Mouse (Mus musculus): ENCODE results near the gene Ager.

Gene Ager

DNA sequence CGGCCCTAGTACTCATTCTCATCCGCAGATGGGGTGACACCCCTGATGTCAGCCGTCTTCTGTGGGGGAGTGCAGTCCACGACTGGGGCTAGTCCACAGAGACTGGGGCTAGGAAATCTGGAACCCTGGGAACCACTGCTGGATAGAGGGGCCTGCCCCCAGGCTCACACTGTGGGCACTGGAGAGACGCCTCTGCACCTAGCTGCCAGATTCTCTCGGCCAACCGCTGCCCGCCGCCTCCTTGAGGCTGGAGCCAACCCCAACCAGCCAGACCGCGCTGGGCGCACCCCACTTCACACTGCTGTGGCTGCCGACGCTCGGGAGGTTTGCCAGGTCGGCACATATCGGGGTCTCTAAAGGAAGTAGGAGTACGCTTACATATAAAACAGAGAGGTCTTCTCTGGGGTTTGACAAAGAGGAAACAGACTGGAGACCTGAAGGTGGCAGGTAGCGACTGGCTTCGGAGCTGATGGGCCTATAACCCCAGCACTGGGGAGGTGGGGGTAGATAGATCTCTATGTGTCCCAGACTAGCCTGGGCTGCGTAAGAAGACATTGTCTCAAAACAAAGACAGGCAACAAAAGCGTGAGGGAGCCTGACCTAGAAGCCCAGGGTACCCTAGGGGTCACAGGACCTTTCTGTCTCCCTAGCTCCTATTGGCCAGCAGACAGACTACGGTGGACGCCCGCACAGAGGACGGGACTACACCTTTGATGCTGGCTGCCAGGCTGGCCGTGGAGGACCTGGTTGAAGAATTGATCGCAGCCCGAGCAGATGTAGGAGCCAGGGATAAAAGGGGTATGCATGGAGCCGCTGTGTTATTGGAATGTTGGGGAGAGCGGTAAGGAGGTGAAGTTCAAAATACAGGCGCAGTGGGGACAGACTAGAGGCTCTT, 11.5 kb upstream of the Ager start:
- DNase-seq = no peak

DNA sequence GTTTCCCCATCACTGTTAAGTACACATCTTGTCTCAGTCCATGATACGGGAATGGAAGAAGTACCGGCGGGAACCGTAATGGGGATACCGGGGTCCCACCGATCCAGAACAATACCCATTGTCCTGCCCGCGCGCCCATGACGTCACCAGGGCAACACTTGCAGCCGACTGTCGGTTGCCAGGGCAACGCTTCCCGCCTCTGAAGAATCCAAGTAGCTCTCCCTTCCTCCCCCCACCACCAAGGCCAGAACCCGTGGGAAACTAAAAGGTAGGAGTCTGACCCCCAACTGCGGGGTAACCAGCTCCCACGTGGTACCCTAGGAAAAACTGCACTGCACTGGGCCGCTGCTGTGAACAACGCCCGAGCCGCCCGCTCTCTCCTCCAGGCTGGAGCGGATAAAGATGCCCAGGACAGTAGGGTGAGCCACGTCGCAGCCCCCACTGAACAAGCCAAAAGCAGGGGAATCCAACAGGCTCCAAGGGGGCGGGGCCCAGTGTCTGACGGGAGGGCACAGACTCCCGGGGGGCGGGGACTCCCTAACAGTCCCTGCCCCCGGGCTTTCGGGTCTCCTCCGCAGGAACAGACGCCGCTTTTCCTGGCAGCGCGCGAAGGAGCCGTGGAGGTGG, 10.8 kb upstream of the Ager start:
- peak; percentile 89 to 95 for DNase-seq

DNA sequence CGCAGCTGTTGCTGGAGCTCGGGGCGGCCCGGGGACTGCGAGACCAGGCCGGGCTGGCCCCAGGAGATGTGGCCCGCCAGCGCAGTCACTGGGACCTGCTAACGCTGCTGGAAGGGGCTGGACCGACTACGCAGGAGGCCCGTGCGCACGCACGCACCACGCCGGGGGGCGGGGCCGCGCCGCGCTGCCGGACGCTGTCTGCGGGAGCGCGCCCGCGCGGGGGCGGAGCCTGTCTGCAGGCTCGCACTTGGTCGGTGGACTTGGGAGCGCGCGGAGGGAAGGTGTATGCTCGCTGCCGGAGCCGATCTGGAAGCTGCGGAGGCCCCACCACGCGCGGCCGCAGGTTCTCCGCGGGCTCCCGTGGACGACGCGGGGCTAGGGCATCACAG, 10.2 kb upstream of the Ager start:
- DNase-seq = peak; percentile 97 to 99

DNA sequence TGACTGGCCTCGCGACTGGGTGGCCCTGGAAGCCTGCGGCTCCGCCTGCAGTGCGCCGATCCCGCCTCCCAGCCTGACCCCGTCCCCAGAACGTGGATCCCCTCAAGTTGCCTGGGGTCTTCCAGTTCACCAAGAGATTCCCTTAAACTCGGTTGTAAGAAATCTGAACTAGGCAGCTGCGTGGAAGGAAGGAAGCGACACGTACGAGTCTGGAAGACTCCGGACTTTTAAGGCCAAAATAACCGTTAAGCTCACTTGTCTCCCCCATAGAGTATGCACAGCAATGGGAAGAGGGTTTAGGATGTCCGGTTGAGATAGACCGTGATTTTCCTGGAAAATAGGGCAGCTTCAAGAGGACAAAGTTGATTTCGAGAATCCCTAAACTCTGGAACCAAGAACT, 9.8 kb upstream of the Ager start:
- DNase-seq = no peak

DNA sequence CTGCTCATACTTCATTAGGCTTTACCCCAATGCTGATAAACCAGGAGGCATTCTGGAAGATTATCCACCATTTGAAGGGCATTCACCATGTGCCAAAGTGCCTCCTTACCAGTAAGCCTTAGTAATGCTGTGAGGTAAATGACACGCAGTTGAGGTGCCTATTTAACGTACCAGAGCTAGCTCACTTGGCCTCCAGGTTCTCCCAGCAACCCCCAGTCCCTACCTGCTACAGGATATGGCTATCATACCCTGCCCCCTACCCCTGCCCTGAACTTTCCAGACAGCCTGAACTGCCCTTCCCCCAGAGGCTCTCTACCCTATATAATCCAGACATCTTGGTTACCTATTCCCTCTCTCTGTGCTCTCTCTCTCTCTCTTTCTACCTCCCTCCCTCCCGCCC, 8.9 kb upstream of the Ager start:
- DNase-seq = no peak

DNA sequence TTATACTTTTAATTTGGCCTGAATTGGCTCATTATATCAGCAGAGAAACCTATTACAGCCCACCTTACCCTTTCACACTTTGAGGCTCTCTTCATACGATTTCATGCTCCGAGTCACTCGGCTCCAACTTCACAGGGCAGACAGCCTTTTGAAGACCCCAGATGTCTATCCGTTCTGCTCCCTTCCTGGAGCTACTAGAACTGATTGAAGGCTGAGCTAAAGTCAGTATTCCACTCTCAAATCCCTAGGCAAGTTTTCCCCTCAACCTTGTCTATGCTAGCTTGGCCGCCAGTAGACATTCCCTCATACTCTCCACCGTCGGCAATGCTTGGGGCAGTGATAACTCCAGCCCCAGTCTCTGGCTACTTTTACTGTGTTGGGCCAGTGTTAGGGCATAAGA, 8.5 kb upstream of the Ager start:
- no peak for DNase-seq

DNA sequence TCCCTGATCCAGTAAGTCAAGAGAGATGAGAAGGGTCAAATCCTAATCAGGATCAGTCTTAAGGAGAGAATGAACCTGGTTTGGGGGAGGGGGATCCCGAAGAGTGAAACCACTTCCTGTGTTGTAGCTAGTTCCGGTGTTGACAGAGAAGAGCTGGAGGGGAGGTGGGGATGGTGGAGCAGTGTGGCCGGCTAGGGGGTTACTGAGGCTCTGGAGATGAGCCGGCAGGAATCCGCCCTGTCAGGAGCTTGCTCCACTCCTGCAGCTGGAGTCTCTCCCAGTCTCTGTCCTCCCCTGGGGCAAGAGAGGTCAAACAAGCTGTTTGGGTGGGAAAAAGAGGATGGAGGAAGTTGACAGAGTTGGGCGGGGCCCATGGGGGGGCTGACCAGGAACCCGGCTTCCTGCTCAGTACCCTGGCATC, 8.0 kb upstream of the Ager start, which contains the start of gene Gpsm3:
Gpsm3 (plus strand) TSS at position 126 of the 421 bp plus-strand sequence.
- DNase-seq = peak; percentile 67 to 76

DNA sequence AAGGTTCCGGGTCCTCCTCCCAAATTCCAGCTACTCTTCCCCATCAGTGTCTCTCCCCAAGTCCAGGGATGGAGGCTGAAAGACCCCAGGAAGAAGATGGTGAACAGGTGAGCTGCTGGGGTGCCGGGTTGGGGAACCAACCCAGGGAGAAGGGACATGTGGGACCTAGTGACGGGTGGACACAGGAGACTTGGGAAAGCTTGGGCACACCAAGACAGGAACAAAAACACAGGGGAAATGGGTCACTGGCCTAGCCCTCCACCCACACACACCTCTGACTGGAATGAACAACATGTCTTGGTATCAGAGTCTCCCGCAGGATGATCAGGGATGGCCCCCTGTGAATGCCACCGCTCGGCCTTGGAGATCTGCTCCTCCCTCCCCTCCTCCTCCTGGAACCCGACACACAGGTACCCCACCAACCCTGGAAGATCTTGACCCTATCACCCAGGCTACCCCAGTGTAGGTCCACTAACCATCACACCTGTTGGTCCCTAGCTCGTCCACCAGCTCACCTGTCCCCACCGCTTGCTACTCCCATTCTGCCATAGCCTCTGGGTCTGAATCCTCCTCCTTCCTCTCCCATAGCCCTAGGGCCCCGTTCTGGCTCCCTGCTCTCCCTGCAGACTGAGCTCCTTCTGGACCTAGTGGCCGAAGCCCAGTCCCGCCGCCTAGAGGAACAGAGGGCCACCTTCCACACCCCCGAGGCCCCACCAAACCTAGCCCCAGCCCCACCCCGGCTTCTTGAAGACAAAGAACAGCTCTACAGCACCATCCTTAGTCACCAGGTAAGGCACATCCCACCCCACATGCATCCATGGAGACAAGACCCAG, 7.3 kb upstream of the Ager start:
- no peak for DNase-seq

DNA sequence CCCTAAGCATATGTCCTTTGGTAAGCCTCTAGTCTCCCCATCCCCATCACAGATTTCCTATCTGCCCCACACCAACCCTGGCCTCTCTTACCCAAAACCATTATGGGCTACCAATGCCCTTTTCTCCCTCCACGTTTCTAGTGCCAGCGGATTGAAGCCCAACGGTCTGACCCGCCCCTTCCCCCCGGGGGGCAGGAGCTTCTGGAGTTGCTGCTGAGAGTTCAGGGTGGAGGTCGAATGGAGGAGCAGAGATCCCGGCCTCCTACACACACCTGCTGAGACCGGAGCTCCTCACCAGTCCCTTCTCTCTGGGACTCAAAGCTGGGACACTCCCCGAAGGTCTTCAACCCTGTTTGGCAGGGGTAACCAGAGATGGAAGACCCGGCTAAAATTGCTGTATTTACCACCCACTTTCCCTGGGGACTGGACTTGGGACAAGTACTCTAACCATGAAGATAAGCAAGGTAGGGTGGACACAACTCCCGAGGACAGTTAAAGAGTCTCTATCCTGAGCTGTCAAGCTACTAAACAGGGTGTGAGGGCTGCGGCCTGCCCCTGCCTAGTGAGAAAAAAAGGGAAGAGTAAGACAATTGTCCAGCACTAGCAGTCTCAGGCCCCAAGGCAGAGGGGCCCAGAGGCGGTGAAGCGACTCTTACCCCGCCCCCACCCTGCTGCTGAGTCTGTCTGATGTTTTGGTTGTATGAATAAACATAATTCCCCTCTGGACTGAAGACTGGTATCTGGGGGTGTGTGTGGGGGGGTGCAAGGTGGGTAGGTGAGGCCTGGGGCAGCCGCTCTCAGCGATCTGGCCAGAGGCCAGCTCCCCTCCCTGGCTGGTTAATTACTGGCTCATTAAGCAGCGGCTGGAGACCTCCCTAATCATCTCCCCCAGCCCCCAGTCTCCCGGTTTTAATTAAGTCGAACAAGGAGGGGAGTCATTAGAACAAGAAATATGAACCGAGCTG, 6.4 kb upstream of the Ager start, which contains the start of gene Pbx2:
Pbx2 (plus strand) TSS at position 238 of the 965 bp plus-strand sequence.
- DNase-seq = peak; percentile 29 to 58

DNA sequence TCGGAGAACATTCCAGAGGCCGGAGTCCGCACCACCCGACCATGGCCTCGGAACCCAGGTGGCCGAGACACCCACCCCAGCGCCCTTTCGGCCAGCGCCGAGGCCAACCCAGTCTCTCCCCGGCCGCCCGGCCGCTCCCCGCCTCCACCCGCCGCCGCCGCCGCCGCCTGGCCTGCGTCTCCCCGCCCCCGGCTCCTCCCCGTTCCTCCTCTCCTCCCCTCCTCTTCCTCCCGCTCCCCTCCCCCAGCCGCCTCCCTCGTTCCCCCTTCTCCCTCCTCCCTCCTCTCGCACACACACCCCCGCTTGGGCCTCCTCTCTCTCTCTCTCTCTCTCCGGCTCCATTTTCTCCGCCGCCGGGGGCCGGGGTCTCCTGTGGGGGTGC, 5.7 kb upstream of the Ager start:
- peak; percentile 93 to 98 for DNase-seq

DNA sequence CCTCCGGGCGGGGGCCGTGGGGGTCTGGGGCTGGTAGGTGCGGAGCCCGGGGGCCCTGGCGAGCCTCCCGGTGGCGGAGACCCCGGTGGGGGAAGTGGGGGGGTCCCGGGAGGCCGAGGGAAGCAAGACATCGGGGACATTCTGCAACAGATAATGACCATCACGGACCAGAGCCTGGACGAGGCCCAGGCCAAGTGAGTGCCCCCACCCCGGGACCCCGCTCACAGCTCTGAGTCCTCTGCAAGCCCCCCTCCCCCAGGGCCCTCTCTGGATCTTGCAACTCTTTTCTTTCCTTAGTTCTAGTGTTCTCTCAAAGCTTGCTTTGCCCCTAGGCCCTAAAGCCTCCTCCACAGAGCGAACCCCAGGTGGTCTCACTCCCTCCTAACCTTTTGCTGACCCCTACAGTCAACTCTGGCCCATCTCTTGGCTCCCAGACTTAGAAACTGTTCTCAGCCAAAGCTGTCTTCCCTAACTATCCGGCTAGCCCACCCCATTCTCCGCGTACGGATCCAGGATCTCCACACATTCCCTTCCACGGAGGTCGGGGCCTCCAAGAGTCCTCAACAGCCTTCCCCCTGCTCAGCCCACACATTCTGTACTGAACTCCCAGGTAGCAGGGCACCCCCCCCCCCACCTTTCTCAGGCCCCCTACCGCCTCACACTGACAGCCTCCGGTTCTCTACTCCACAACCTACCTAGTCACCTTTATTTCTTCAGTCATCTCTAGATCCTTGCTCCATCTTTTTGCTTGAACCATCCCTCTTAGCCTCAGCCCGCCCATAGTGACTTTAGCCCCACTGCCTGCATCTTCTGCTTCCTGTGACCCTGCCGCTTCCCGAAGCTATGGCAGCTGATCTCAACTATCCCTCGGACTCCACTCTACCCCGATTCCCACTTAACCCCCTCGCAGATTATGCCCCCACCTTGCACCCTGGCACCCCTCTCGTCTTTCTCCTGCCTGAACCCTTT, 4.8 kb upstream of the Ager start:
- peak; percentile 61 to 64 for DNase-seq

DNA sequence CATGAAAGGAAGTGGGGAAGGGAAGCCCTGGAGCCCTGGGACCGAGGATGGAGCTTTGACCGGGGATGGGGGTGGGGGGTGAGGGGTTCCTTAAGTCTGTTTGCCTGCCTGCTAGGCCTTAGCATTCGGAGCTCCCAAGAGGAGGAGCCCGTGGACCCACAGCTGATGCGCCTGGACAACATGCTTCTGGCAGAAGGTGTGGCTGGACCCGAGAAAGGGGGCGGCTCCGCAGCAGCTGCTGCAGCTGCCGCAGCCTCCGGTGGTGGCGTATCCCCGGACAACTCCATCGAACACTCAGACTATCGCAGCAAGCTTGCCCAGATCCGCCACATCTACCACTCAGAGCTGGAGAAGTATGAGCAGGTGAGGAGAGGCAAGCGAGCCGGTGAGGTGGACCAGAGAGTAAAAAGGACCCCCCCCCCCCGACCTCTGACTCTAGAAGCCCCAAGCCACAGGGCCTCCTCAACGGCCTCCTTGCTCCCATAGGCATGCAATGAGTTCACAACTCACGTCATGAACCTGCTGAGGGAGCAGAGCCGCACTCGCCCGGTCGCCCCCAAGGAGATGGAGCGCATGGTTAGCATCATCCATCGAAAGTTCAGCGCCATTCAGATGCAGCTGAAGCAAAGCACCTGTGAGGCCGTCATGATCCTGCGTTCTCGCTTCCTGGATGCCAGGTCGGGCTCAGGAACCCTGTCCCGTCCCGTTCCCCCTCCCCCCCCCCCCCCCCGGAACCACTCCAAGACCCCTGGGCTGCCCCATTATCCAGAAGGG, 3.7 kb upstream of the Ager start:
- no peak for DNase-seq

DNA sequence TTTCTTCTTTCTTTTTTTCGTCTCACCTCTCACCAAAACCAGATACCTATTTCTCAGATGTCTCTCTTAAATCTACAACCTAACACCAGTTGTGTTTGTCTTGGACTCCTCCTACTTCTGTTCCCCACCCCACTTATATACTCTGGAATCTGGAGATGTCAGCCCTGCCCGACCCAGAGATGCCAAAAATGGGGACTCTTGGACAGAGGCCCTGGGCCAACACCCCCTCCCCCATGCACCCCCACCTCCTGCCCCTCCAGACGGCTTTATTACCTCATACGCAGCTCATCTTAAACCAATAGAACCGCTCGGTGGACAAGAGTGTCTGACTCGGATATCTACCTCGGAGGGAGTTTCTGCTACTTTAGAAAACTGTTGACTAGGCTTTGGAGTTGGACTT, 1.6 kb upstream of the Ager start:
- DNase-seq = no peak

DNA sequence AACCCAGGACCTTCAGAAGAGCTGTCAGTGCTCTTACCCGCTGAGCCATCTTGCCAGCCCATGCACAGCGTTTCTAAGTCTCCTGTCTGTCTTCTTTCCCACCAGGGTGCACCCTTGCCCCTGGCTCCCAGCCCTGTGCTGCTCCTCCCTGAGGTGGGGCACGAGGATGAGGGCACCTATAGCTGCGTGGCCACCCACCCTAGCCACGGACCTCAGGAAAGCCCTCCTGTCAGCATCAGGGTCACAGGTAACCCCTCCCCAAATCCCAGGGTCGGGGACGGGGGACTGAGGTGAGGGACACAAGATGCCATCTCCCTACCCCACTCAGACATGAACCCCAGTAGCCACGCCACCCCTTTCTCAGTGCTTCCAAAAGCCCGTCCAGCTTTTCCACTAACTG, 2.2 kb downstream of the Ager start:
- DNase-seq = no peak

DNA sequence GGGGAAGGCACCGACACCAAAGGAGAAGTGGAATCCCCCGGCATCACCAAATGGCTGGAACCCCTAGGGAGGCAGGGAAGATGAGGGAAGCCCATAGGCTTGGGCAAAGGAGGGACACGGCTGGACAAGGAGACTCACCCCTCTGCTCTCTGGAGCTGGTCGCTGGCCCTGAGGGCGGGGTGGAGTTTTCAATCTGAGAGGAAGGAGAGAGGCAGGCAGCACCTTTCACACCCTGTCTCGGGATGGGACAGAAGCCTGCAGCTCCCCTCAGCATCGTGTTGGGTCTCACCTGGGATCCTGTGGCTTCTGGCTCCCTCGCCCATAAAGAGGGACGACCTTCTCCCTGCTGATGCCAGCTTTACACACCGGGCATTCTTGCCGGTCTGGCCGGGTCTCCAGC, 4.1 kb downstream of the Ager start:
- DNase-seq = no peak

DNA sequence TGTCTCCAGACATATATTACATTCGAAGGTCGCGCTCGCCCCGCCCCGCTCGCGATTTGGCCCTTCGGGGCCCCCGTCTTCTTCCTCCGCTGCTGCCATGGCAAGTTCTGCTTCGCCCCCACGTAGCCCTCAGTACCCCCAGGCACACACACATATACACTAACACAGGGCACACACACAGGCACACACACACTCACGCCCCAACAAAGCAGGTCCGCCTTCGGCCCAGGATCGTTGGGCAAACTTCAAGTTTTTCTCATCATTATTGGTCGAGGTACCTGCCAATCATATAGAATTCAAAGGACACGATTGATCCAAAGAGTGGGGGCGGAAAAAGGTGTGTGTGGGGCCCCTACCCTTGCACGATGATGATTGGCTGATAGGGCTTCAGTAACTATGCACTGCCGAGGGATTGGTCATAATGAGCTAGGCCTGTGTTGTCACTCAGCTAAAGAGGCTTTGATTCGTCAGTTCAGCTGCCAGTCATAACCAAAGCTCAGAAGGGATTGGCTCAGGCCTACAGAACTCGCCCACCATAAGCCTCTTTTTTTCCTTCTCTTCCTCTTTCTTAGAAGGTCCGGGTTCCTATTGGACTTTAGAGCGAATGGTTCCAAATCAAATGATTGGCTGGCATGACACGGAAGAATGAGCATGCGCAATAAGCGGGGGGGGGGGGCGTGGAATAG, 5.9 kb downstream of the Ager start, which contains the start of gene Rnf5:
Rnf5 (minus strand) TSS at position 316 of the 686 bp plus-strand sequence.
- peak; percentile 99 to 100 for DNase-seq

DNA sequence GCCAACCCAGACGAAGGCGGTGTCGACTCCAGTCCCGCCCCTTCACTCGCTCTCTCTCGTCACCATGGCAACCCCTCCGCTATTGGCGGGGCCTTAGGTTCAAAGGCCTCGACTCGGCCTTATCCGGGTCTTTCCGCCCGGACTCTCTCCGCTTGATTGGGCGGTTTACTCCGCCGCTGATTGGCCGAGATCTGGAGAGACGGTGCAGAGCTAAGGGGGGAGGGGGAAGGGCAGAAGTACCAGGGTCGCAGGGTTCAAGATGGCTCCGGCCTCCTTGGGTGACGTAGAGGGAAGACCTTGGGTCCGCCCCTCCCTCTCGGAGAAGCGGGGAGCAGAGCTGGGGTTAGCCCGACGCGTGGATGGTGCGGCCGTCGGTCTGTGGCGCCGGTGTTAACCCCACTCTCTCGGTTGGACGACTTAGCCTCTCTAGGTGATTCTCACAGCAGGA, 6.4 kb downstream of the Ager start, which contains the start of gene Agpat1:
Agpat1 (plus strand) TSS at position 202 of the 448 bp plus-strand sequence.
- peak; percentile 98 to 100 for DNase-seq

DNA sequence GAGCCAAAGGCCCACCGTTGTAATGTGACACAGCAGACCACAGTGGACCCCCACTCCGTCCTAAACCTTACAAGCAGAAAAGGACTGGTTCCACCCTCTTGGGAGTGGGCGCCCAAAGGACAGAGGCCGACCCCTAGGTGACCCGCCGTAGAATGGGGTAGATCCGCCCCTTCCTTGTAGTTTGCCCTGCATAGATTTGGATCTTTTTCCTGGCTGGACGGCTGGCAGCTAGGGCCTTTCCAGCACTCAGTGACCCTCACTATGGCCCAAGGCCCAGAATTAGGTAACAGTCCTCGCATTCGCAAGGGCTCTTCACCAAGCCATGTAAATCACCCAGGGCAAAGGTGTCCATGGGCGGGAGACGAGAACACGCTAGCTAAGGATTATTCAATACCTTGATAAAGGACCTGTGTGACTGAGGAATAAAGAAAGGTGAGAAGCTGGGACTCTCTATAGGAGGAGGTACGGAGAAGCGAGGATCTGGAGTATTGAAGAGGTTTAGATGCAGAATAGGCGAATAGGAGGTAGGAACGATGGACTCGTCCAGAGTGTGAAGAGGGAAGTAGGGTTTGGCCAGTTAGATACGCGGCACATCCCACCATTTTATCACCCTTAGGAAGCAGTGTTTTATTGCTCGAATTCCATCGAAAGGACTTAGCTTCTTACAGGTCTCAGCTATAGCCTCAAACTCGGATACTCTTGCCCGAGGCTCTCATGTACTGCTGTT, 7.0 kb downstream of the Ager start:
- peak; percentile 83 to 90 for DNase-seq
